Mouse (Mus musculus) embryo, embryonic 11 days (tissue): Measurements from ENCODE around the gene Zfp882.
"Not testable (repeated sequence)": the region's sequence is repeated elsewhere in the genome, so short reads cannot be mapped to it uniquely, and the experiment has no call there.

Experiments
- DNase-seq: peaks from one replicate; pipeline ENCODE4 v3.0.0-alpha.2; 2015

Zfp882 gene

DNA sequence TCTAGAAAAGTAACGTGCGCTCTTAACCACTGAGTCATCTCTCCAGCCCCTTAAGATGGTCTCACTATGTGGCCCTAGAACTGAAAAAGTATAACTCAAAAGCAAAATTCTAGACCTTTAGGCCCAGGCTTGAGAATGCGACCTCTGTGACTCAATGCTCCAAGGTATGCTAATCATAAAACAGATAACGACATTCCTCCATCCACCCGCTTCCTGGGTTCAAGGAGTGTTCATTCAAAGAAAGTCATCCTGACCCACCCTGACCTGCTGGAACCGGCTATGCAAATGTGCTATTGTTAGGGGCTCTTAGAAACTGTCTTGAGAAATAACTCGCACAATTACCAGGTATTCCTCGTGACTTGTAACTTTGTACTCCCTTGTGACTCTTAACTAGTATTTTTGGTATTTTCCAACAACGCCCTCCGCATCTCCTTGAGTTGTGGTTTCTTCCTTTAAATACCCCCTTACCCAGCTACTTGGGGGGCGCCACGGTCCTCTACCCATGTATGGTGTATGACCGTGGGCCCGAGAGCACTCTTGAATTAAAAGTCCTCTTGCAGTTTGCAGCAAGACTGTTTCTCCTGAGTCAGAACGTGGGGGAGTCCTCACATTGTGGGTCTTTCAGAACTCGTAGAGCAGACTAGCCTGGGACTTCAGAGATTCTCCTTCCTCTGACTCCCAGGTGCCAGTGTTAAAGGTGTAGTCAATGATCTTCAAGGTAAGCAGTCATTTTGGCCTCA lies 44.7 kb downstream of the Zfp882 start:
- not testable (repeated sequence) for DNase-seq

DNA sequence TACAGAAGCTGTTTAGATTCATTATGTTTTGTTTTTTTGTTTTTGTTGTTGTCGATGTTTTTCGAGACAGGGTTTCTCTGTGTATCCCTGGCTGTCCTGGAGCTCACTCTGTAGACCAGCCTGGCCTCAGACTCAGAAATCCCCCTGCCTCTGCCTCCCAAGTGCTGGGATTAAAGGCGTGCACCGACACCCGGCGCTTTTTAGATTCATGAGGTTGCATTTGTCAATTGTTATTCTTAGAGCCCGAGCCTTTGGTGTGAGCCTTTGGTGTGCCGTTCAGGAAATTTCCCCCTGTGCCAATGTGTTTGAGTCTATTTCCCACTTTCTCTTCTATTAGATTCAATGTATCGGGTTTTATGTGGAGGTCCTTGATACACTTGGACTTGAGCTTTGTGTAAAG lies 46.3 kb downstream of the Zfp882 start:
- DNase-seq: no peak

GRCm38 (mm10) chr8:71960483-71960882 lies 52.1 kb downstream of the Zfp882 start:
- DNase-seq: no peak

- DNase-seq: no peak
These were observed 53.4 kb downstream of the Zfp882 start for GRCm38 (mm10) chr8:71961796-71962195.

GRCm38 (mm10) chr8:71964051-71964450 lies 55.6 kb downstream of the Zfp882 start:
- DNase-seq: no peak

GRCm38 (mm10) chr8:71965166-71965565 lies 56.8 kb downstream of the Zfp882 start:
- DNase-seq: no peak
